Mouse (Mus musculus) CH12.LX (cell line): Measurements from ENCODE around the gene Ttc30a2.

Experiments
- CTCF ChIP-seq, 2 experiments: IDR thresholded peaks in 1 of 2; conservative IDR thresholded peaks in 1 of 2; 2 replicates each; pipeline ENCODE4 v1.5.1; 2011 to 2012; ENCODE audit warnings: low read depth in 2 of 2, low read length in 2 of 2, improper control_type of control experiment in 1 of 2, inconsistent platforms in 1 of 2, mild to moderate bottlenecking in 1 of 2, moderate library complexity in 1 of 2
- E2F4 ChIP-seq: IDR thresholded peaks from 2 replicates; pipeline ENCODE4 v1.6.1; 2011; ENCODE audit warnings: low read depth, low read length, improper control_type of control experiment; ENCODE audit not compliant: insufficient replicate concordance
- MAZ ChIP-seq: IDR thresholded peaks from 2 replicates; pipeline ENCODE4 v1.6.1; 2012; ENCODE audit warnings: low read depth, mild to moderate bottlenecking, inconsistent platforms, low read length, improper control_type of control experiment, moderate library complexity
- MYC ChIP-seq: IDR thresholded peaks from 2 replicates; pipeline ENCODE4 v1.6.1; 2011; ENCODE audit warnings: low read depth, mild to moderate bottlenecking, improper control_type of control experiment, low read length
- POLR2A ChIP-seq: IDR thresholded peaks from 2 replicates; pipeline ENCODE4 v1.6.1; 2011; ENCODE audit warnings: low read depth, mild to moderate bottlenecking, improper control_type of control experiment, low read length
- POLR2AphosphoS2 ChIP-seq: IDR thresholded peaks from 2 replicates; pipeline ENCODE4 v1.6.1; 2011; ENCODE audit warnings: low read depth, low read length, improper control_type of control experiment
- SIN3A ChIP-seq: IDR thresholded peaks from 2 replicates; pipeline ENCODE4 v1.6.1; 2012; ENCODE audit warnings: low read length, improper control_type of control experiment, inconsistent platforms
- TBP ChIP-seq: conservative IDR thresholded peaks from 2 replicates; pipeline ENCODE4 v1.6.1; 2011; ENCODE audit warnings: low read depth, low read length, improper control_type of control experiment
- USF1 ChIP-seq: IDR thresholded peaks from 2 replicates; pipeline ENCODE4 v1.6.1; 2014; ENCODE audit warnings: low read depth, mild to moderate bottlenecking, inconsistent platforms, low read length, improper control_type of control experiment
- ZMIZ1 ChIP-seq: IDR thresholded peaks from 2 replicates; pipeline ENCODE4 v1.6.1; 2012; ENCODE audit warnings: low read depth, mild to moderate bottlenecking, inconsistent platforms, low read length, improper control_type of control experiment

DNA sequence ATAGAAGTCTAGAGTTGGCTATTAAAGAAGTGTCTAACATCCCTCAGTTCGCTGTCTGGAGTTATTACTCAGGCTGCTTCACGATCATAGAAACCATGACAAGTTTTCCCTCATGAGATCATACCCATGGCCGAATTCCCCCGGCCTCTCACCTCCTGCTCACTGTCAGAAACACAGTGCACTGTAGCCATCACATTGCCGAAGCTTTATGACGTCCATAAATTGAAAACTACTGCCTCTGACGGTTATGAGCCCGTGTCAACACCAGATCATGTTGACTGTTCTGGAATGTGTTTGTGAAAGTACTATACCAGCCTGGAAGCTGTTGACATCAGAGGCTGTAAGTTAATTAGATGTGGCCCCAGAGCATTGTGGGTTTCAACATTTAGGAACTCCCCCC lies 27.3 kb downstream of the Ttc30a2 start:
- TF ChIP-seq CTCF (conservative IDR thresholded peaks at IDR 0.05 in 1 of 2, IDR thresholded peaks at IDR 0.05 in 1 of 2; ENCODE audit: low read depth in 2 of 2, low read length in 2 of 2) = no peak
- TF ChIP-seq MAZ = no peak
- no peak for TF ChIP-seq SIN3A
- TF ChIP-seq ZMIZ1 = no peak
- TF ChIP-seq POLR2A = no peak
- TF ChIP-seq MYC = no peak
- no peak for TF ChIP-seq TBP
- no peak for TF ChIP-seq USF1
- no peak for TF ChIP-seq POLR2AphosphoS2
- no peak for TF ChIP-seq E2F4
